Mouse (Mus musculus) liver, embryonic 14.5 days (tissue): ENCODE measurements around the gene Ugt1a6a. TPM values are rescaled to one million over a fixed set of nuclear protein-coding genes. Genes with fewer than 3 reads are reported as not detected.
"Not testable (repeated sequence)": the region's sequence is repeated elsewhere in the genome, so short reads cannot be mapped to it uniquely, and the experiment has no call there.

Experiments
- ATAC-seq: fragments of 200-750 bp; cut with Nextera tagmentation; 2 replicates; pipeline ENCODE4 v1.8.0; 2017; ENCODE audit warnings: moderate number of reproducible peaks, mild to moderate bottlenecking, moderate library complexity; ENCODE audit not compliant: insufficient read depth
- DNase-seq, 3 experiments: peaks; one replicate each; pipeline ENCODE4 v3.0.0-alpha.2; 2012 to 2013; ENCODE audit warnings: low read depth in 3 of 3, low spot score in 3 of 3
- H3K27ac ChIP-seq: fragments of 300-500 bp; sonication (generic); 2 replicates; pipeline ENCODE4 v1.5.1; 2014; ENCODE audit warnings: moderate library complexity, mild to moderate bottlenecking, control low read depth, inconsistent platforms
- H3K27me3 ChIP-seq: fragments of 300-500 bp; sonication (generic); 2 replicates; pipeline ENCODE4 v1.6.1; 2014; ENCODE audit warnings: mild to moderate bottlenecking, low read length, moderate library complexity; ENCODE audit not compliant: control insufficient read depth, insufficient read depth
- H3K36me3 ChIP-seq: fragments of 300-500 bp; sonication (generic); replicated peaks from 2 replicates; pipeline ENCODE4 v1.6.1; 2014; ENCODE audit warnings: low read depth; ENCODE audit not compliant: control insufficient read depth, insufficient read depth
- H3K4me1 ChIP-seq, 2 experiments: fragments of 200-500 bp in 1 of 2; fragments of 300-500 bp in 1 of 2; sonication (generic) in 1 of 2; replicated peaks; 2 replicates each; pipeline ENCODE4 v1.6.1; 2012 to 2014; ENCODE audit warnings: antibody characterized with exemption in 1 of 2, inconsistent platforms in 1 of 2, low read length in 1 of 2; ENCODE audit not compliant: control insufficient read depth in 2 of 2, insufficient read depth in 2 of 2
- H3K4me2 ChIP-seq: fragments of 300-500 bp; sonication (generic); 2 replicates; pipeline ENCODE4 v1.6.1; 2014; ENCODE audit warnings: low read depth, mild to moderate bottlenecking, control low read depth, moderate library complexity
- H3K4me3 ChIP-seq, 2 experiments: fragments of 200-500 bp in 1 of 2; fragments of 300-500 bp in 1 of 2; sonication (generic) in 1 of 2; 2 replicates each; pipeline ENCODE4 v1.5.1; 2012 to 2014; ENCODE audit warnings: low read depth in 2 of 2, low read length in 2 of 2, mild to moderate bottlenecking in 2 of 2, control low read depth in 1 of 2, inconsistent platforms in 1 of 2, moderate library complexity in 1 of 2; ENCODE audit not compliant: insufficient read depth in 1 of 2
- H3K9ac ChIP-seq: fragments of 300-500 bp; sonication (generic); replicated peaks from 2 replicates; pipeline ENCODE4 v1.6.1; 2014; ENCODE audit warnings: mild to moderate bottlenecking, control low read depth, moderate library complexity
- H3K9me3 ChIP-seq: fragments of 300-500 bp; sonication (generic); 2 replicates; pipeline ENCODE4 v1.6.1; 2016; ENCODE audit warnings: low read length, mixed read lengths; ENCODE audit not compliant: control insufficient read depth
- CTCF ChIP-seq: IDR thresholded peaks from 2 replicates; pipeline ENCODE4 v1.5.1; 2016; ENCODE audit warnings: antibody characterized with exemption, low read depth, control low read depth
- EP300 ChIP-seq: IDR thresholded peaks from 2 replicates; pipeline ENCODE4 v1.6.1; 2016; ENCODE audit warnings: antibody characterized with exemption, low read depth
- WGBS: fragments of 180-500 bp; shearing (Covaris S2); extraction: QIAGEN DNeasy Blood & Tissue Kit; methylation state at CpG from one replicate; pipeline ENCODE4 v1.1.7; 2014; ENCODE audit not compliant: insufficient replicate concordance; 5-methylcytosine and 5-hydroxymethylcytosine counted together
- polyA plus RNA-seq, 2 experiments: library from polyadenylated mRNA; depleted of rRNA in 1 of 2; stranded (reverse) in 1 of 2; unstranded in 1 of 2; fragments of >200 nt; fragmentation: Nextera tagmentation in 1 of 2; extraction: Ambion mirVana in 1 of 2; gene quantifications; 2 replicates each; pipeline versions ENCODE4 v1.2.1 to v1.2.3; 2012 to 2014

Gene Ugt1a6a
- polyA plus RNA-seq, 2 experiments = 3.6 to 7.1 TPM

- 51% methylated on average over 1 of the region's 1 CpGs for WGBS
- TF ChIP-seq EP300 (no peak), CTCF (no peak)
- Histone ChIP-seq H3K27ac (no peak overlapping the region), H3K27me3 (no peaks in the 10 kb centered on the region), H3K4me1 (peaks cover 0 to 15% of the 10 kb centered on the region in 2 experiments; a peak in 2 of 4 replicates), H3K4me3 (no peak overlapping the region), H3K9me3 (no peaks in the 10 kb centered on the region), H3K36me3 (no peaks in the 10 kb centered on the region), H3K9ac (no peak overlapping the region), H3K4me2 (no peak overlapping the region)
- no peak for DNase-seq
- no peak for ATAC-seq
Measured at GRCm38 (mm10) chr1:88104667-88105430, 29.8 kb upstream of the Ugt1a6a start.

GRCm38 (mm10) chr1:88105656-88106055 is 29.0 kb upstream of the Ugt1a6a start:
- peak in 1 of 3 experiments; percentile 10 for DNase-seq
- ATAC-seq = no peak
- Histone ChIP-seq H3K27ac (no peak overlapping the region), H3K4me1 (peaks cover 0 to 15% of the 10 kb centered on the region in 2 experiments; a peak in 2 of 4 replicates), H3K27me3 (no peaks in the 10 kb centered on the region), H3K4me2 (no peak overlapping the region), H3K4me3 (no peak overlapping the region), H3K36me3 (no peaks in the 10 kb centered on the region), H3K9ac (no peak overlapping the region), H3K9me3 (no peaks in the 10 kb centered on the region)
- WGBS = 42% methylated on average over 2 of the region's 2 CpGs
- TF ChIP-seq CTCF = no peak
- no peak for TF ChIP-seq EP300

- H3K9ac ChIP-seq, H3K9me3 ChIP-seq, H3K27me3 ChIP-seq, H3K36me3 ChIP-seq, H3K4me3 ChIP-seq, H3K4me2 ChIP-seq, DNase-seq, H3K27ac ChIP-seq: not testable (repeated sequence)
- whole genome bisulfite sequencing = 50% methylated on average over 2 of the region's 2 CpGs
- ATAC-seq = peak; percentile 99
- H3K4me1 ChIP-seq = peaks cover 0 to 11% of the 10 kb centered on the region in 2 experiments; a peak in 2 of 4 replicates
- TF ChIP-seq EP300 = 0 out of 2 replicates have a peak, but pooled peaks have one; percentile 10
Measured at GRCm38 (mm10) chr1:88109027-88109557, 25.5 kb upstream of the Ugt1a6a start.

- ATAC-seq = peak; percentile 49; the same call in 1 of the 2 replicates
Measured at GRCm38 (mm10) chr1:88109604-88110003, 25.0 kb upstream of the Ugt1a6a start.

GRCm38 (mm10) chr1:88112769-88113168 is 21.8 kb upstream of the Ugt1a6a start:
- not testable (repeated sequence) for H3K36me3 ChIP-seq, H3K9me3 ChIP-seq, H3K4me3 ChIP-seq, H3K27ac ChIP-seq, ATAC-seq, H3K9ac ChIP-seq, H3K27me3 ChIP-seq, H3K4me2 ChIP-seq, DNase-seq, H3K4me1 ChIP-seq
- WGBS = 60% methylated on average over 6 of the region's 6 CpGs

More at GRCm38 (mm10) chr1:88109604-88110003, 25.0 kb upstream of the Ugt1a6a start:
- peaks cover 0 to 10% of the 10 kb centered on the region in 2 experiments; a peak in 2 of 4 replicates for H3K4me1 ChIP-seq
- H3K27ac ChIP-seq = 0 out of 2 replicates have a peak overlapping the region, but pooled peaks have one; percentile 31
- 45% methylated on average over 2 of the region's 2 CpGs for WGBS
- not testable (repeated sequence) for H3K4me2 ChIP-seq, H3K27me3 ChIP-seq, H3K4me3 ChIP-seq, DNase-seq, H3K9ac ChIP-seq, H3K36me3 ChIP-seq, H3K9me3 ChIP-seq
